Mouse (Mus musculus) cerebellum, adult 2 months (tissue): ENCODE measurements around the gene Plin4. TPM values are rescaled to one million over a fixed set of nuclear protein-coding genes. Genes with fewer than 3 reads are reported as not detected.

ENCODE experiments used
- DNase-seq, 2 experiments: peaks; one replicate each; pipeline ENCODE4 v3.0.0; 2021
- H3K27ac ChIP-seq: fragments of 200-500 bp; 2 replicates; pipeline ENCODE4 v1.5.1; 2012; ENCODE audit warnings: low read length, control low read depth, inconsistent platforms; ENCODE audit not compliant: insufficient read depth
- H3K27me3 ChIP-seq: fragments of 200-500 bp; 2 replicates; pipeline ENCODE4 v1.6.1; 2012; ENCODE audit warnings: inconsistent platforms, mild to moderate bottlenecking, low read length, moderate library complexity; ENCODE audit not compliant: control insufficient read depth, insufficient read depth
- H3K4me1 ChIP-seq: fragments of 200-500 bp; 2 replicates; pipeline ENCODE4 v1.6.1; 2011; ENCODE audit warnings: low read length; ENCODE audit not compliant: control insufficient read depth, insufficient read depth
- H3K4me3 ChIP-seq: fragments of 200-500 bp; replicated peaks from 2 replicates; pipeline ENCODE3; 2011; ENCODE audit warnings: mild to moderate bottlenecking, low read depth, low read length, control low read depth; ENCODE audit not compliant: insufficient read depth
- CTCF ChIP-seq: fragments of 200-500 bp; IDR thresholded peaks from 2 replicates; pipeline ENCODE4 v1.5.1; 2011; ENCODE audit warnings: low read depth, mild to moderate bottlenecking, control low read depth, low read length, moderate library complexity, borderline replicate concordance; ENCODE audit not compliant: insufficient read depth
- POLR2A ChIP-seq: fragments of 200-500 bp; IDR thresholded peaks from 2 replicates; pipeline ENCODE4 v1.6.1; 2011; ENCODE audit warnings: low read length, control low read depth, borderline replicate concordance; ENCODE audit not compliant: insufficient read depth
- WGBS: fragments of 180-500 bp; shearing (Covaris S2); methylation state at CpG from one replicate; pipeline ENCODE4 v1.1.7; 2018; 5-methylcytosine and 5-hydroxymethylcytosine counted together
- polyA plus RNA-seq: library from polyadenylated mRNA; depleted of rRNA; stranded (reverse); fragments of >200 nt; gene quantifications from 2 replicates; pipeline ENCODE4 v1.2.3, GENCODE M21; 2012; rRNA removed

Plin4 gene
- polyA plus RNA-seq: 1.1 and 1.7 TPM in 2 replicates

- H3K27ac ChIP-seq: peak within 1 kb of the TSS; percentile 73
- 50% methylated on average over 10 of the region's 10 CpGs for WGBS
- no peaks in the 10 kb centered on the region for H3K4me1 ChIP-seq
- no peak for DNase-seq
- TF ChIP-seq CTCF (no peak), POLR2A (no peak)
- no peaks in the 10 kb centered on the region for H3K27me3 ChIP-seq
- no peak within 1 kb of the TSS for H3K4me3 ChIP-seq
Measured at GRCm38 (mm10) chr17:56109219-56110051, at the start of gene Plin4. TSS of gene Plin4 (minus strand) at chr17:56109803.

- no peak overlapping the region for H3K4me3 ChIP-seq
- 15% methylated on average over 9 of the region's 9 CpGs for WGBS
- H3K27ac ChIP-seq: no peak overlapping the region
- H3K4me1 ChIP-seq: peaks cover 3% of the 10 kb centered on the region; the same call in 1 of the 2 replicates
- no peaks in the 10 kb centered on the region; the same call in 1 of the 2 replicates for H3K27me3 ChIP-seq
- DNase-seq: peak in 1 of 2 experiments; percentile 37
- TF ChIP-seq POLR2A (no peak), CTCF (no peak)
Measured at GRCm38 (mm10) chr17:56153643-56154042, 44.0 kb upstream of the Plin4 start.

DNA sequence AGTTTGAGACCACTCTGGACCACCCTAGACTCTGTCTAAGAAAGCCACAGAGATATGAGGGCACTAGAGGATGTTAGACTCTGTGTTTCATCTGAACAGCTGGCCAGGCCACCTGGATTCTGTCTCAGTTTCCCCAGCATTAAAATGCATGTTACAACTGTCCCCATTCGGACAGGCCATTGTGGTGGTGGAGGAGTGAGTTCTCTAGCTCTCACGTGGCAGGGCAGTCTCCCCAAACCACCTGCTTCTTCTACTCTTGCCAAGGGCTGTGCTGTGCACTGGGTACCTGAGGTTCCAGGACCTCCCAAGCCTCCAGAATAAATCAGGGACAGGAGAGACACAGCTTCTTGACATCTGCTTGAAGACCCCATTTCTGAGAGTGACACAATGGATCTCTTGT, 40.3 kb upstream of the Plin4 start:
- peaks cover 3% of the 10 kb centered on the region; the same call in 1 of the 2 replicates for H3K4me1 ChIP-seq
- TF ChIP-seq POLR2A (no peak), CTCF (no peak)
- H3K4me3 ChIP-seq: no peak overlapping the region
- no peak for DNase-seq
- H3K27me3 ChIP-seq: no peaks in the 10 kb centered on the region; the same call in 1 of the 2 replicates
- no peak overlapping the region for H3K27ac ChIP-seq
- WGBS: 62% methylated on average over 2 of the region's 2 CpGs

GRCm38 (mm10) chr17:56148790-56149618, 39.4 kb upstream of the Plin4 start:
- WGBS: 6% methylated on average over 30 of the region's 30 CpGs
- peaks cover 3% of the 10 kb centered on the region; the same call in 1 of the 2 replicates for H3K4me1 ChIP-seq
- no peak overlapping the region for H3K27ac ChIP-seq
- H3K27me3 ChIP-seq: no peaks in the 10 kb centered on the region; the same call in 1 of the 2 replicates
- TF ChIP-seq POLR2A: no peak
- no peak for TF ChIP-seq CTCF
- peak overlapping the region; percentile 34 for H3K4me3 ChIP-seq
- DNase-seq: peak in 1 of 2 experiments; percentile 31

GRCm38 (mm10) chr17:56148280-56148679, 38.7 kb upstream of the Plin4 start:
- 40% methylated on average over 9 of the region's 9 CpGs for WGBS
- Histone ChIP-seq H3K27ac (no peak overlapping the region), H3K4me3 (no peak overlapping the region), H3K27me3 (no peaks in the 10 kb centered on the region; the same call in 1 of the 2 replicates), H3K4me1 (no peaks in the 10 kb centered on the region; the same call in 1 of the 2 replicates)
- no peak for DNase-seq
- TF ChIP-seq CTCF: no peak
- TF ChIP-seq POLR2A: no peak

GRCm38 (mm10) chr17:56147420-56147819, 37.8 kb upstream of the Plin4 start:
- WGBS: 54% methylated on average over 12 of the region's 12 CpGs
- no peak for DNase-seq
- no peak overlapping the region for H3K4me3 ChIP-seq
- no peaks in the 10 kb centered on the region; the same call in 1 of the 2 replicates for H3K27me3 ChIP-seq
- no peak overlapping the region for H3K27ac ChIP-seq
- TF ChIP-seq POLR2A (no peak), CTCF (no peak)
- no peaks in the 10 kb centered on the region for H3K4me1 ChIP-seq

GRCm38 (mm10) chr17:56146131-56146530, 36.5 kb upstream of the Plin4 start:
- Histone ChIP-seq H3K27me3 (no peaks in the 10 kb centered on the region; the same call in 1 of the 2 replicates), H3K27ac (no peak overlapping the region), H3K4me1 (no peaks in the 10 kb centered on the region), H3K4me3 (no peak overlapping the region)
- WGBS: 36% methylated on average over 9 of the region's 9 CpGs
- no peak for DNase-seq
- TF ChIP-seq CTCF (no peak), POLR2A (no peak)

DNA sequence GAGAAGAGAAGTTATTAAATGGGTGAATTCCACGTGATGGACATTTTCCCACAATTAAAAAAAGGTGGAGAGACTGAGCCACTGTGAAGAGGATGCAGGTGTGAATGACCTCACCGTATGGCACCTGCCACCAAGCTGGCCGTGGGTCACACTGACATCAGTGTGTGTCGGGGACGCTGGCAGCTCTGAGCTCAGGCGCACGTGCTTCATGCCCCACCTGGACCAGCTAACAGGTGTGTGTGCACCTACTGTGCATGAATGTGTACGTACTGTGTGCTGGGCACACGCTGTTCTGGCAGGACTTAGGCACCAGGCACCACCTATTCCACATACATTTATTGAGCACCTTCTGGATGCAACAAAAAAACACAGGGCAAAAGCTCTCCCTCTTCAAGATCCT, 34.9 kb upstream of the Plin4 start:
- TF ChIP-seq CTCF (no peak), POLR2A (no peak)
- no peak for DNase-seq
- Histone ChIP-seq H3K27me3 (no peaks in the 10 kb centered on the region; the same call in 1 of the 2 replicates), H3K4me3 (no peak overlapping the region), H3K4me1 (peaks cover 5% of the 10 kb centered on the region; the same call in 1 of the 2 replicates), H3K27ac (no peak overlapping the region)
- 65% methylated on average over 9 of the region's 9 CpGs for WGBS
